Mouse (Mus musculus) A20 (cell line): Measurements from ENCODE around the gene Flot2.
"Not testable (repeated sequence)": the region's sequence is repeated elsewhere in the genome, so short reads cannot be mapped to it uniquely, and the experiment has no call there.

Experiments
- DNase-seq: peaks from one replicate; pipeline ENCODE4 v3.0.0-alpha.2; 2011; ENCODE audit warnings: low read depth, low spot score

Gene Flot2

DNA sequence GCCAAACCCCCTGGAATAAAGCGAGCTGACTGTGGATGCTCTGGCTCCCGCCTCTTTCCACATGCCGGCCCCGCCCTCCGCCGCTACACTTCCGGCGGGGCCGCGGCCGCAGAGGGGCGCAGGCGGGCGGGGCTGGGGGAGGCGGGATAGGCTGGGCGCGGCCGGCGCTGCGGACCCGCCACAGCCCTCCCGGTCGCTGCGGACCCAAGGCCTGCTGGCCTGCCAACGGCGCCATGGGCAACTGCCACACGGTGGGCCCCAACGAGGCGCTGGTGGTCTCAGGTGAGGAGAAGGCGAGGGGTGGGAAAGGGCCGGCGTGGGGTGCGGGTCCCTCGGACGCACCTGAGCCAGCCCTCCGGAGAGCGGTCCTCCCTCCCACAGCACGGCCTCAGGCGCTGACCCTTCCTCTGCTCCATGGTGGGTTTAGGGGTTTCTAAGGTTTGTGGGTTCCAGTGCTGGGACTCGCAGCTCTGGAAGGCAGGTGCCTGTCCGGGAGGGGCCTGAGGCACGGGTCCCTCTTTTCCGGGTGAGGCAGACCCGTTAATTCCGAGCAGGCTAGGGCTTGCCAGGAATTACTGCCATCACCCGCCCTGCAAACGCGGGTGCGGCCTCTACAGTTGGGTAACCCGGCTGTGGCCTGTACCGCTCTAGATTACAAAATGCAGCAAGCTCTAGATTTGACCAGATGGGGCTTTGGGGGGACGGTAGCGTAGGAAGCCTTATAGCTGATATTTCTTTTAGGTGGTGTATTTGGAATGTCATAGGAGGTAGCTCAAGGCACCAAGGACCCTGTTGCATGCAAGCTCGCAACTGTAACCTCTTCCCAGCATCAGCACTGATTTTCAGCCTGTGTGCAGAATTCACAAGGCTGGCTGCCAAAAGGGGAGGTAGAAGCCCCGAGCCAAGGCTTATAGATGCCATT lies at the start of gene Flot2:
TSS of gene Flot2 (plus strand) at position 101 of the 922 bp plus-strand sequence.
- DNase-seq = peak; percentile 49

DNA sequence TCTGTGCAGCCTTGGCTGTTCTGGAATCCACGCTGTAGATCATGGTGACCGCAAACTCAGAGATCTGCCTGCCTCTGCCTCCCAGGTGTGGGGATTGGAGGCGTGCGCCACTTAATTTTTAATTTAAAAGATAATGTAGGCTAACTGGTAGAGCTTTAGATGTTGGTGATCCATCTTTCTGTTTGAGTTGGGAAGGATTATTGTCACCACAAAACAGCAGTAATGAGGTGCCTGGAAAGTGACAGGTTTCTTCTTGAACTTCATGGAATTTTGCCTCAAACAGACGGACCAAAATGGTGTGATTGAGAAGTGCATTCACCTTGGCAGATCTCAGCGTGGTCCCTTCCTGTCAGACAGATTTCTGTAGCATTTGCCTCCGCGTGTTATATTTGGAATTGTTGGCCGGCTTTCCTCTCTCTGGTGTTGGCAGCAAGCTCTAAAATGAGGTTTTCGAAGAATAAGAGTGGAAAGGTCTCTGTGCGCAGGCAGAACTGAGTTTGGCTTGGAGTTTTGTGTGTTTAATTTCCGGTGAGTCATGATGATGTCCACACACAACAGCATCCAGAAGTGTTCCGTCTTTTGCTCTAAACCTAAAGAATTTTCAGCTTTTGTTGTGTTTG lies 48.5 kb upstream of the Flot2 start:
- no peak for DNase-seq

DNA sequence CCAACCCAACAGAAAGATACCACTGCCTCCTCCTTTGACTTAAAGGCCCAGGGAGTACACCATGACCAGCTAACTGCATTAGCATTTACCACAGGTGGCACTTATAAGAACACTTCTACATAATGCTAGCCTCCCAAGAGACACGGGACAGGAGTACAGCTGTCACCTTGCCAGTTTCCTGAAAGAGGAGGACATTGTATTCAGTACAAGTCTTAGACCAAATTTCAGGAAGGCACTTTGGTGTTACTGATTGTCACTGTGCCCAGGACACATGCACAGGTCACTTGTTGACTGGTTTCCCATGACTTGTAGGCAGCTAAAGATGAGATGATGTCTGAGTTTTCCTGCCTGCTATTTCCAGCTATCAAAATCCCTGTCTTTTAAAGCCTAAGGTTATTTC lies 42.2 kb upstream of the Flot2 start:
- DNase-seq = no peak

DNA sequence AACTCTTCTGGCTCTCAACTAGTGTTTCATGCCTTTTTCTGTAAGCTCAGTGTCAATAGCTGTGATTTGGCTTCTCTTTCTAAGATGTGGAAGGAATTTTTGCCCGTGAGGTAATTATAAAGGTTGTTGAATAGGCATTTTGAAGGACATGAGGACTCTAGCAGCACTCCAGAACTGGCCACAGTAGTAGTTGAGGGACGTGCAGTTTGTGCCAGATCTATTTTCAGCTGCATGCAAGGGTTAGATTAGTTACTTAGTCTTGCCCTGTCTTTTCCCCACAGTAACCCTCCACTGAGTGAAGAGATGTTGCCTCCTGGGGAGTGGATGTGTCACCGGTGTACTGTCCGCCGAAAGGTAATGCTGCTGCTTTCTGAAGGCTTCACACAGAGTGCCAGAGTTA lies 31.3 kb upstream of the Flot2 start:
- no peak for DNase-seq

DNA sequence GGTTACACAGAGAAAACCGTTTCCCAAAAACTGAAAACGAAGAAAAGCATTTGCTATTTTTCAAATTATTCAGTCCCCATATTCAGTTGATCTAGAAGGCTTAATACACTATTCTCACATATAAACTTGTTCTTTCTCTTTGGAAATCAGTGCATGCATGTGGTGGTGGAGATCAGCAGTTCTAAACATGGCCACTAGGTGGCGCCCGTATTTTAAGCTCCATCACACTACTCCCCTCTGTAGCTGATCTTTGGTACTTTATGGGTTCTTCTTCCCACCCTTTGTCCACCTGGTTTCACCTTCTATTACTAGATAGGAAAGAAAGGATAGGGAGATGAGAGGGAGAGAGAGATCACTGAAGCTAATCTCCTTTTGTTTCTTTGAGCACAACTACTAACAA lies 18.1 kb upstream of the Flot2 start:
- peak; percentile 74 for DNase-seq

DNA sequence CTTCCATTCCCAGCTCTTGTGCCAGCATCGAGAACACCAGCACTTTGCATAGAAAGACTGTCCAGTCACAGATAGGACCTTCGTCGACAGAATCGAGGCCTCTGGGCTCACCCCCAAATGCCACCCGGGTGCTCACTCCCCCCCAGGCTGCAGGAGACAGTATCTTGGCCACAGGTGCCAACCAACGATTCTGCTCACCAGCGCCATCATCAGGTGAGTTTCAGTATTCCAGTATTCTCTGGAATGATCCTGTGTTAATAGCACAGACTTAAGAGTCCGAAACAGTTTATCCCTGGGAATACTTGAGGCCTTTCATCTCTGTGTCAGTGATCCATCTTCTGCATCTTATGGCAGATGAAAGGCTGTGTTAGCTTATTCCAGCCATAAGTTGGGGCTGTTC lies 14.1 kb upstream of the Flot2 start:
- peak; percentile 28 for DNase-seq

DNA sequence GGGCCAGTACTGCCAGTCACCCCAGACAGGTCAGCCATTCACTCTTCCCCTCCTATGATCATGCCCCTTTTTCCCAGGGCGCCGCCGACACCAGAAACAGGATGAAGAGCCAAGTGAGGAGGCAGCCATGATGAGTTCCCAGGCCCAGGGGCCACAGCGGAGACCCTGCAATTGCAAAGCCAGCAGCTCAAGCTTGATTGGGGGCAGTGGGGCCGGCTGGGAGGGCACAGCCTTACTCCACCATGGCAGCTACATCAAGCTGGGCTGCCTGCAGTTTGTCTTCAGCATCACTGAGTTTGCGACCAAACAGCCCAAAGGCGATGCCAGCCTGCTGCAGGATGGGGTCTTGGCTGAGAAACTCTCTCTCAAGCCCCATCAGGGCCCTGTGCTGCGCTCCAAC lies 8.5 kb upstream of the Flot2 start:
- DNase-seq = no peak

DNA sequence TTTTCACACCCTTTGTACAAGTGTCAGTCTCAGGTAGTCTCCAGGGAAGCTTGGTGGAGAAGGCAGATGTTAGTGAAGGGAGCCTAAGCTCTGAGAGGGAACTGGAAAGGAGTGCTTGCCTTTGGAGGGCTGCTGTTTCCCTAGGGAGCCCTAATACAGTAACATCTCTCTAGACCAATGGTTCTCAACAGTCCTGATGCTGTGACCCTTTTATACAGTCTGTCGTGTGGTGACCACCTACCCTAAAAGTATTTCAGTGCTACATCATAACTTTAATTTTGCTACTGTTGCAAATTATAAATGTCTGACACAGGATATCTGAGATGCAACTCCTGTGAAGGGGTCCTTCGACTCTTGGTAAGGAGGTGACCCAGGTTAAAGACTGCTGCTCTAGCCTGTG lies 7.1 kb upstream of the Flot2 start:
- DNase-seq = no peak

DNA sequence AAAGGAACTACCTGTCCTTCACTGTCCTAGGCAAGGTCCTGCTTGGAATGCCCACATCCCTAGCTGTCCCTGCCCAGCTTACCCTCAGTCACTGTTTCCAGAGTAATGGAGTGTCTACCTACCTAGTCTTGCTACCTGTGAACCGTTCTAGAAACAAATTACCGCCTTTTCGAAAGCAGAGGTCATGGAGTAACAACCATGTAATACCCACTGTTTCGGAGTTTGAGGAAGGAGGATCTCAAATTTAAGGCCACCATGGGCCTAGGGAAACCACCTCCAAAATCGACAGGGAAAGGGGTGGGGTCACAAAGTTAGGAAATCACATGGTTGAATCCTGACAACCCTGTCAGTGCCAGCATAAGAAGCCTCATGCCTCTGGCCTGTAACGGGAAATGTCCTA lies 6.3 kb upstream of the Flot2 start:
- no peak for DNase-seq

DNA sequence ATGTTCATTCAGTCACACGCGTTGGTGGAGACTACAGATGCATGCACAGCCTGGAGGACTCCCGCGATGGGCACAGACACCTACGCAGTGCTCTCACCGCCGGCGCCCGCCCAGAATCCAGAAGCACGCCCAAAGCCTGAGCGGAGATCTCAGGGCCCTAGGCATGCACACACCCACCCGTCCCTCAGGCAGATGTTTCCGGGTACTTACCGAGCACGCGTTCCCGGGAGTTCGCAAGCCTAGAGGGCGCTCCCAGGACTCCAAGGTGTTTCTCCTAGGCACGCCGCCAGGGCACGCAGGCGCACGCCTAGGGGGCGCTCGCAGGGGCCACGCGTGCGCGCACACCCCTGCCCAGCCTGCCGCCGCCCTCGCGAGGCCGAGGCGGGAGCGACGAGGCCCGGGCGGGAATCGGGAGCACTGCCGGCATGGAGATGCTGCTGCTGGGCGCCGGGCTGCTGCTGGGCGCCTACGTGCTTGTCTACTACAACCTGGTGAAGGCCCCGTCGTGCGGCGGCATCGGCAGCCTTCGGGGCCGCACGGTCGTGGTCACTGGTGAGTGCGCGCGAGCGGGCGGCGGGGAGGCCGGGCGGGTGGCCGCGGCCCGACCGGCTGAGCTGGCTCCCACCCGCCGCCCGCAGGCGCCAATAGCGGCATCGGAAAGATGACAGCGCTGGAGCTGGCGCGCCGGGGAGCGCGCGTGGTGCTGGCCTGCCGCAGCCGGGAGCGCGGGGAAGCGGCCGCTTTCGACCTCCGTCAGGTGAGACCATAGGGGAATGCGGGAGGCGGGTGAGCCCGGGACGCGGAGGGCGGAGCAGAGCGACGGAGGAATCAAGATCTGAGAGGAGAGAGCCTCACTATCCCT lies 5.6 kb upstream of the Flot2 start, which contains the start of gene Dhrs13:
TSS of gene Dhrs13 (plus strand) at position 334 of the 862 bp plus-strand sequence.
- DNase-seq = peak; percentile 93

DNA sequence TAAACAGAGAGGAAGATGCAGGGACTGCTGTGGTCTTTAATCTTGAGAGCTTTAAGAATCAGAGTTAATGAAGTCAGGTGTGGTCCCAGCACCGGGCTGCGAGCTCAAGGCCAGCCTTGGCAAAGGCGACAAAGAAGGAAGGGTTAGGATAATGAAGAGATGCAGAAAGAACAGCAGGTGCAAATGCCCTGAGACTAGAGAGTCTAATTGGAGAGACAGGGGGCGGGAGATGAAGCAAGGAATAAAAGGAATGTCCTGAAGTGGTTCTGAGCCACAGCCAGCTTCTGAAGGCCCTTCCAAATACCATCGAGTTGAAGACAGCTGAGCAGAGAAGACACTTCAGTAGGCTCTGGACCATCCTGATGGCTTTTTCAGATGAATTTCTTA lies 4.9 kb upstream of the Flot2 start:
- DNase-seq = no peak

DNA sequence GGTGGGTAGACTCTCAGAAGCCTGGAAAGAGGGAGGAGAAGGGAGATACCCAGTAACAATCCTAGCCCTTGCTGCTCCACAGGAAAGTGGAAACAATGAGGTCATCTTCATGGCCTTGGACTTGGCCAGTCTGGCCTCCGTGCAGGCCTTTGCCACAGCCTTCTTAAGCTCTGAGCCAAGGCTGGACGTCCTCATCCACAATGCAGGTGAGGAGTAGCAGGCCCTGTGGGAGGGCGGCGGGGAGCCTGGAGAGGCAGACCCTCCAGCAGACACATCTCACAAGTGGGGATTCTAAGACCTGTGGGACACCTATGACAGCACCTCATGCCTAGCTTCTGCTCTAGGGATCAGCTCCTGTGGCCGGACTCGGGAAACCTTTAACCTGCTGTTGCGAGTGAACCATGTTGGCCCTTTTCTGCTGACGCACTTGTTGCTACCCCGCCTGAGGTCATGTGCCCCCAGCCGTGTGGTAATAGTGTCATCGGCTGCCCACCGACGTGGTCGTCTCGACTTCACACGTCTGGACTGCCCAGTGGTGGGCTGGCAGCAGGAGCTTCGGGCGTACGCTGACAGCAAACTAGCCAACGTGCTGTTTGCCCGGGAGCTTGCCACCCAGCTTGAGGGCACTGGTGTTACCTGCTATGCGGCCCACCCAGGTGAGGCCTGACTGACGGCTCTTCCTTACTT lies 3.7 kb upstream of the Flot2 start:
- DNase-seq = no peak

DNA sequence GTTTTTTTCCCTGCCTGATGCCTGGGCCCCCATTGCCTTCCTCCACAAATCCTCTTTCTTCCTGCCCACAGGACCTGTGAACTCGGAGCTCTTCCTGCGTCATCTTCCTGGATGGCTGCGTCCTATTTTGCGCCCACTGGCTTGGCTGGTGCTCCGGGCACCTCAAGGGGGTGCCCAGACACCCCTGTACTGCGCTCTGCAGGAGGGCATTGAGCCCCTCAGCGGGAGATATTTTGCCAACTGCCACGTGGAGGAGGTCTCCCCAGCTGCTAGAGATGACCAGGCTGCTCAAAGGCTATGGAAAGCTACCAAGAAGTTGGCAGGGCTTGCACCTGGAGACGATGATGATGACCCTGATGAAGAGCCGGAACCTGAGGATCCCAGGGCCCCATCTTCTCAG lies 940 bp upstream of the Flot2 start:
- no peak for DNase-seq

DNA sequence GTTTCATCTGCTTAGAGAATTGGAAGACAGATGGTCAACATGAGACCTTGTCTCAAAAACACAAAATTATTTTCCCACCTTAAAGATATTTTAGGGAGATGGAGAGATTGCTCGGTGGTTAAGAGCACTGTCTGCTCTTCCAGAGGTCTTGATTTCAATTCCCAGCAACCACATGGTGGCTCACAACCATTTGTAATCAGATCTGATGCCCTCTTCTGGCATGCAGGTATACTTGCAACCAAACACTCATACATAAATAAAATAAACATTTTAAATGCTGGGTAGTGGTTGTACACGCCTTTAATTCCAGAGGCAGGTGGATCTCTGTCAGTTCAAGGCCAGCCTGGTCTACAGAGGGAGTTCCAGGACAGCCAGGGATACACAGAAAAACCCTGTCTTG lies 3.1 kb downstream of the Flot2 start:
- peak; percentile 23 for DNase-seq

DNA sequence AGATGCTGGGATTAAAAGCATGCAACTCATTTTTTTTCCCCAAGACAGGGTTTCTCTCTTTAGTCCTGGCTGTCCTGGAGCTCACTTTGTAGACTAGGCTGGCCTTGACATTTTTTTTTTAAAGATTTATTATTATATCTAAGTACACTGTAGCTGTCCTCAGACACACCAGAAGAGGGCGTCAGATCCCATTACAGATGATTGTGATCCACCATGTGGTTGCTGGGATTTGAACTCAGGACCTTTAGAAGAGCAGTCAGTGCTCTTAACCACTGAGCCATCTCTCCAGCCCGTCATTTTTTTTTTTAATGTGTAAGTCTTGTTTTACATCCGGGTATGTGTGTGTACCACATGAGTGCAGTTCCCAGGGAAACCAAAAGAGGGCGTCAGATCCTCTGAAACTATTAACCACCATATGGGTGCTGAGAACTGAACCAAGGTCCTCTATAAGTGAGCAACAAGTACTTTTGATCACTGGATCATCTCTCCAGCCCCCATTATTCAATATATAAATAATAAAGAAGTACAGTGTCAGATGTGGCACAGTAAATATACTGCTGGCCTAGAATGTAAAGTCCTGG lies 4.6 kb downstream of the Flot2 start:
- not testable (repeated sequence) for DNase-seq

DNA sequence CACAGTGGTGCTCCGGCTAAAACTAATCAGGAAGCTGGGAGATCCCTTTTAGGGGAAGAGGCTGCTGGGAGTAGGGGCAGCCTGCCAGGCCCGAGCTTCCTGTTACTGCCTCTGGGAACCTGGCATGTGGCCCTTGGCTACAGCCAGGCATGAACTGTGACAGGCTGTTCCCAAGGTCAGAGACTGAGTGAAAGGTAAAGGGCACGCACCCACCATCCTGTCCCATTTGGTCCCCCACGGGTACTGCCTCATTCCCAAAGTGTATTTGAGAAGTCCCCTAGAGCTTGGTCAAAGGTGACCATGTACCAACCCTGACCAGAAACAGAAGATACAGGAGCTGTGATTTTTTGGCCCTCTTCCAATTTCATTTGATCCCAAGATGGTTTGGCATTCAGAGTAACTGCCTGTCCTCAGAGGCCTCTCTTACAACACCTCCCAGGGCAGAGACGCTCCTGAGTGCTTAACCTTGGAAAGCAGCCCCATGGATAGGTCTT lies 7.1 kb downstream of the Flot2 start:
- DNase-seq = no peak

DNA sequence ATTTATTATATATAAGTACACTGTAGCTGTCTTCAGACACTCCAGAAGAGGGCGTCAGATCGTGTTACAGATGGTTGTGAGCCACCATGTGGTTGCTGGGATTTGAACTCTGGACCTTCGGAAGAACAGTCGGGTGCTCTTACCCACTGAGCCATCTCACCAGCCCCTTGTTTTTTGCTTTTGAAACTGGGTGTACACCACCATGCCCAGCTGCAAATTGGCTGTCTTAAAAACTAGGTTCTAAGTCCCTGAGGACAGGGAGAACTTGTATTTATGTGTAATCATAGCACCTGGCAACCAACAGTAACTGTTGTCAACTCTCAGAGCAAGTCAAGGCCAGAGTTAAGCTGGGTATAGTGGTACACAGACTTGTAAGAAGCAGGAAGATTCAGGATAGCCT lies 10.9 kb downstream of the Flot2 start:
- not testable (repeated sequence) for DNase-seq

DNA sequence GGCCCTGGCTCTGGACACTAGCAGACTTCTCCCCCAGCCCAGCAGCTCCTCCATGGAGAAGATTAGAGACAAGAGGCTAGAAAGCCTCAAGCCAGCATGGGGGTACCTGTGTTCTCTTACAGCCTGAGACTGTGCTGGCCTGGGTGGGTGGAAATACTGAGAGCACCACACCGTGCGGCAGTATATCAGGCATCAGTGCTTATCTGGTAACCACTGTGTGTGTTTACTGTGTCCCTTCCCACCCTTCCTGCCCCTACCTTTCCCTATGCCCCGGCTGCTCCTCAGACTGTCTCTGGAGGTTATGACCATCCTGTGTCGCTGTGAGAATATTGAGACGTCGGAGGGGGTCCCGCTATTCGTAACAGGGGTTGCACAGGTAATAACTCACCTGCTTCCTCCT lies 15.3 kb downstream of the Flot2 start:
- DNase-seq = no peak

DNA sequence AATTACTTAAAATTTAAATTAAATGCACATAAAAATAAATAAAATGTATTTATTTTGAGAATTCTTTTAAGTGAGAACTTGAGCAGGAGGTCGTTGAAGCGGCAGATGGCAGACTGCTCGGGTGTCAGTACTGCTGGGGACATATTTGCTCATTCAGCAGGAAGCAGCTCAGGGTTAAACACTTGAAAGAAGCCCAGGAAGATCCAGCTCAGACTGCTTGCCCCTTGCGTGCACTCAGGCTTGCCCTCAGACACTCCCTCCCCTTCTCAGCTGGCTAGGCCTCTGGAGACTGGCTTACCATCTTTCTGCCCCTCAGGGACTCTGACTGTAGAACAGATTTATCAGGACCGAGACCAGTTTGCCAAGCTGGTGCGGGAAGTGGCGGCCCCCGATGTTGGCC lies 19.2 kb downstream of the Flot2 start:
- no peak for DNase-seq

DNA sequence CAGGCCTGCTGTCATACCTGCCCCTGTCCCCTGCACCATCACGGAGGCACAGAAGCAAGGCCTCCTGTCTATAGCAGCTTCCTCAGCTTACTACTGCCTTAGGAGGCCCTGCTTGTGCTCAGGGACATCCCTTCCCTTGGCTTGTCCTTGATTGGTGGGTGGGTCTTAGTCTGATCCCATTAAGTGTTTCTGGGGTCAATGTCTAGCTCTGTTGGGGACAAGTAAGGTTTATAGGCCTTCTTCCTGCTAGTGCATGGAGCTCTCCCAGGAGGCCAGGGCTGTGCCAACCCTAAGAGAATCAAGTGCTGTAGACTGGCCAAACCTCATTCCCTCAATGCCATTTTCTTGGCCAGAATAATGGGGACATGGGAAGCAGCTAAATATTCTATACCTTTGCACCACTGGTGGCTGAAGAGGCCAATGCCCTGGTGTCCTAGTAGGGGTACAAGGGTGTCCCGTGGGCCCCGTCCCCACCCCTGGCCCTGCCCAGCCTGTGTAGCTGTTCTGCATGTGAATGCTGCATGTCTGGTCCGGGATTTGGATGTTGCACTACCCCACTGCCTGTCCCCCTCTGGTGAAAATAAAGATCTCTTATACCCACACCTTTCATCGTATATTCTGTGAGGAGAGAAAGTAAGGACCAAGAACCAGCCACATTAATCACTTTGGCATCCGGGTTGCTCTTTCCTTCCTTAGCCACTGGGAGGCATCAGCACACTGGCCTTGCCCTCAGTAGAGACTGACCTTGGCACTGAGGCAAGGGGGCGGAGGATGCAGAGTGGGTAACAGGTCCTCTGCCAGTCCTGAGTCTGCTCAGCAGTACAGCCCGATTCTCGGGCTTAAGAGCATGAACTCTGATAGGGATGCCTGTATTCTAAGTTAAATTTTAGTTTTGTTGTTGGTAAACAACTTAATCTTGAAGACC lies 22.4 kb downstream of the Flot2 start:
- DNase-seq = peak; percentile 68
